In genomic region chr5:25831624-25832023, GRCm38 (mm10) we compare ENCODE assay signal across 9 mouse cellular contexts.
A peak's percentile ranks its signal among the peaks of the same experiment; 100 is the strongest.
DNase-seq lines count a peak whose midpoint lies in the region; ATAC-seq and TF ChIP-seq lines count a peak whose summit lies in the region.
"Had no signal": no experiment of that assay in that cellular context is flagged by ENCODE, and none has a peak within 500 bp of the region (broad histone marks: within the 10 kb centered on the region; RNA-seq: fewer than 3 reads in every experiment).

No protein-coding gene starts in this region.

- WGBS in heart, adult 2 months, result 70% methylated on average over 5 of the region's 5 CpGs
- WGBS in kidney, embryonic 16.5 days, result 75% methylated on average over 5 of the region's 5 CpGs
- WGBS in liver, postnatal 0 days (ENCODE audit: insufficient replicate concordance), result 69% methylated on average over 5 of the region's 5 CpGs

- H3K9ac ChIP-seq in heart, adult 2 months (ENCODE audit: low read depth, low read length), result no peak overlapping the region
- H3K9ac ChIP-seq in kidney, embryonic 16.5 days (replicated peaks; ENCODE audit: low read length), result no peak overlapping the region
- no peak overlapping the region for H3K9ac ChIP-seq in liver, postnatal 0 days (replicated peaks)
- H3K9ac ChIP-seq: liver, embryonic 15.5 days had no signal

- no peak overlapping the region for H3K4me2 ChIP-seq in kidney, embryonic 16.5 days (replicated peaks; ENCODE audit: low read depth, low read length)
- no peak overlapping the region for H3K4me2 ChIP-seq in liver, postnatal 0 days (ENCODE audit: low read depth, low read length)
- H3K4me2 ChIP-seq: liver, embryonic 15.5 days had no signal

- DNase-seq in heart, adult 2 months, result peak; percentile 27 to 33
- DNase-seq in heart, postnatal 25 days (ENCODE audit: low spot score), result no peak
- peak; percentile 28 for DNase-seq in ZHBTc4 (ENCODE audit: low read depth, low spot score)
- DNase-seq in cerebellum, postnatal 36 days, result peak; percentile 50 to 63
- peak; percentile 38 to 75 for DNase-seq in frontal cortex, postnatal 36 days (ENCODE audit: low spot score in 2 of 2)
- peak; percentile 34 for DNase-seq in liver, postnatal 0 days
- peak; percentile 61 for DNase-seq in right cerebral cortex, adult 18-20 months

- intact Hi-C loops in heart, adult 2 months (cut with DNase I), result loop anchor here (2.0 to 5.0 kb wide), 3 partner anchors 411 to 819 kb away; no protein-coding TSS in a partner anchor
- intact Hi-C loops in heart, postnatal 25 days (cut with DNase I), result loop anchor here (5.0 kb wide), 1 partner anchor 409 kb away; no protein-coding TSS in a partner anchor

- peak; percentile 59; the same call in 1 of the 2 replicates for ATAC-seq in kidney, embryonic 16.5 days (ENCODE audit: low FRiP score, low TSS enrichment)
- ATAC-seq in liver, postnatal 0 days, result no peak

- H3K4me1 ChIP-seq in heart, adult 2 months (ENCODE audit: control insufficient read depth, insufficient read depth, low read length), result no peaks in the 10 kb centered on the region
- H3K4me1 ChIP-seq in kidney, embryonic 16.5 days (ENCODE audit: insufficient read depth, low read length), result no peaks in the 10 kb centered on the region
- H3K4me1 ChIP-seq in liver, postnatal 0 days (ENCODE audit: insufficient read depth), result no peaks in the 10 kb centered on the region
- H3K4me1 ChIP-seq: liver, embryonic 15.5 days had no signal

- TF ChIP-seq EP300 in heart, adult 2 months (IDR thresholded peaks at IDR 0.05; ENCODE audit: insufficient read depth, low read depth, low read length), result 0 out of 2 replicates have a peak, but pooled peaks have one; percentile 47
- TF ChIP-seq EP300 in liver, postnatal 0 days (IDR thresholded peaks at IDR 0.05; ENCODE audit: low read depth), result no peak

- peak; percentile 81 for TF ChIP-seq CTCF in heart, adult 2 months (IDR thresholded peaks at IDR 0.05)
- TF ChIP-seq CTCF in liver, postnatal 0 days (IDR thresholded peaks at IDR 0.05; ENCODE audit: low read depth), result peak; percentile 70

- TF ChIP-seq POLR2A in heart, adult 2 months (IDR thresholded peaks at IDR 0.05; ENCODE audit: insufficient read depth, low read depth, low read length), result no peak

- H3K4me3 ChIP-seq in heart, adult 2 months, result no peak overlapping the region
- no peak overlapping the region for H3K4me3 ChIP-seq in kidney, embryonic 16.5 days (ENCODE audit: low read length)
- H3K4me3 ChIP-seq in liver, postnatal 0 days (ENCODE audit: low read depth, low read length), result no peak overlapping the region
- H3K4me3 ChIP-seq: liver, embryonic 15.5 days had no signal

- no peaks in the 10 kb centered on the region for H3K27me3 ChIP-seq in heart, adult 2 months (ENCODE audit: control insufficient read depth, insufficient read depth, low read length)
- no peaks in the 10 kb centered on the region for H3K27me3 ChIP-seq in kidney, embryonic 16.5 days (ENCODE audit: insufficient read depth, low read length)
- no peaks in the 10 kb centered on the region for H3K27me3 ChIP-seq in liver, postnatal 0 days (ENCODE audit: insufficient read depth, low read length)
- H3K27me3 ChIP-seq: liver, embryonic 15.5 days had no signal

- H3K36me3 ChIP-seq in heart, adult 2 months (ENCODE audit: control insufficient read depth, insufficient read depth, low read length), result no peaks in the 10 kb centered on the region
- no peaks in the 10 kb centered on the region for H3K36me3 ChIP-seq in kidney, embryonic 16.5 days (ENCODE audit: insufficient read depth, low read length)
- H3K36me3 ChIP-seq in liver, postnatal 0 days (replicated peaks; ENCODE audit: insufficient read depth, low read length), result no peaks in the 10 kb centered on the region
- H3K36me3 ChIP-seq: liver, embryonic 15.5 days had no signal

- H3K27ac ChIP-seq in heart, adult 2 months, result no peak overlapping the region
- H3K27ac ChIP-seq in kidney, embryonic 16.5 days (ENCODE audit: low read length), result no peak overlapping the region
- no peak overlapping the region for H3K27ac ChIP-seq in liver, postnatal 0 days (ENCODE audit: low read depth)
- H3K27ac ChIP-seq: liver, embryonic 15.5 days had no signal

- H3K9me3 ChIP-seq in kidney, embryonic 16.5 days (ENCODE audit: low read length), result no peaks in the 10 kb centered on the region
- H3K9me3 ChIP-seq in liver, postnatal 0 days (ENCODE audit: low read length), result no peaks in the 10 kb centered on the region
- H3K9me3 ChIP-seq: liver, embryonic 15.5 days had no signal

- H3K79me2 ChIP-seq in heart, adult 2 months (replicated peaks; ENCODE audit: control insufficient read depth, insufficient read depth, low read length), result no peaks in the 10 kb centered on the region
